Mouse (Mus musculus) hindbrain, embryonic 11.5 days (tissue): ENCODE measurements around the gene Psmd8. TPM values are rescaled to one million over a fixed set of nuclear protein-coding genes. Genes with fewer than 3 reads are reported as not detected.

Source experiments
- ATAC-seq: fragments of 200-750 bp; cut with Nextera tagmentation; 2 replicates; pipeline ENCODE4 v1.8.0; 2017; ENCODE audit warnings: mild to moderate bottlenecking, moderate TSS enrichment, moderate library complexity; ENCODE audit not compliant: low FRiP score
- DNase-seq: peaks from one replicate; pipeline ENCODE4 v3.0.0-alpha.2; 2015; ENCODE audit warnings: low spot score
- H3K27ac ChIP-seq: fragments of 300-500 bp; sonication (generic); 2 replicates; pipeline ENCODE4 v1.5.1; 2014; ENCODE audit warnings: mild to moderate bottlenecking, low read depth, low read length
- H3K27me3 ChIP-seq: fragments of 300-500 bp; sonication (generic); 2 replicates; pipeline ENCODE4 v1.6.1; 2014; ENCODE audit warnings: mild to moderate bottlenecking, low read length, moderate library complexity, mixed read lengths; ENCODE audit not compliant: control insufficient read depth, insufficient read depth
- H3K36me3 ChIP-seq: fragments of 300-500 bp; sonication (generic); 2 replicates; pipeline ENCODE4 v1.6.1; 2014; ENCODE audit warnings: mild to moderate bottlenecking, low read length, moderate library complexity, mixed read lengths; ENCODE audit not compliant: control insufficient read depth, insufficient read depth
- H3K4me1 ChIP-seq: fragments of 300-500 bp; sonication (generic); replicated peaks from 2 replicates; pipeline ENCODE4 v1.6.1; 2014; ENCODE audit warnings: low read length, mixed read lengths; ENCODE audit not compliant: control insufficient read depth, insufficient read depth
- H3K4me2 ChIP-seq: fragments of 300-500 bp; sonication (generic); replicated peaks from 2 replicates; pipeline ENCODE4 v1.6.1; 2014; ENCODE audit warnings: mild to moderate bottlenecking, low read depth, low read length
- H3K4me3 ChIP-seq: fragments of 300-500 bp; sonication (generic); 2 replicates; pipeline ENCODE4 v1.5.1; 2014; ENCODE audit warnings: low read depth, low read length
- H3K9ac ChIP-seq: fragments of 300-500 bp; sonication (generic); 2 replicates; pipeline ENCODE4 v1.6.1; 2014; ENCODE audit warnings: low read depth, low read length
- H3K9me3 ChIP-seq: fragments of 300-500 bp; sonication (generic); 2 replicates; pipeline ENCODE4 v1.6.1; 2016; ENCODE audit warnings: low read length; ENCODE audit not compliant: control insufficient read depth
- WGBS: fragments of 180-500 bp; shearing (Covaris S2); extraction: QIAGEN DNeasy Blood & Tissue Kit; methylation state at CpG from one replicate; pipeline ENCODE4 v1.1.7; 2014; 5-methylcytosine and 5-hydroxymethylcytosine counted together
- polyA plus RNA-seq: library from polyadenylated mRNA; unstranded; fragments of >200 nt; fragmentation: Nextera tagmentation; extraction: Ambion mirVana; gene quantifications from 2 replicates; pipeline ENCODE4 v1.2.1, GENCODE M21; 2014

Gene Psmd8
- polyA plus RNA-seq, 1 experiment from 2014 or later = 343 TPM

- peaks cover 12% of the 10 kb centered on the region for H3K4me1 ChIP-seq
- under 1% methylated on average over 10 of the region's 10 CpGs for WGBS
- H3K9ac ChIP-seq = peak overlapping the region; percentile 70; the same call in 1 of the 2 replicates
- peak; percentile 39 for DNase-seq
- H3K4me3 ChIP-seq = peak overlapping the region; percentile 73
- H3K36me3 ChIP-seq = 0 out of 2 replicates have a peak, but pooled peaks cover 4% of the 10 kb centered on the region
- no peaks in the 10 kb centered on the region for H3K9me3 ChIP-seq
- H3K27ac ChIP-seq = 0 out of 2 replicates have a peak overlapping the region, but pooled peaks have one; percentile 66
- H3K4me2 ChIP-seq = peak overlapping the region; percentile 81
- ATAC-seq = no peak
- H3K27me3 ChIP-seq = peaks cover 25% of the 10 kb centered on the region
These were observed 12.3 kb downstream of the Psmd8 start for GRCm38 (mm10) chr7:29168121-29168695.

DNA sequence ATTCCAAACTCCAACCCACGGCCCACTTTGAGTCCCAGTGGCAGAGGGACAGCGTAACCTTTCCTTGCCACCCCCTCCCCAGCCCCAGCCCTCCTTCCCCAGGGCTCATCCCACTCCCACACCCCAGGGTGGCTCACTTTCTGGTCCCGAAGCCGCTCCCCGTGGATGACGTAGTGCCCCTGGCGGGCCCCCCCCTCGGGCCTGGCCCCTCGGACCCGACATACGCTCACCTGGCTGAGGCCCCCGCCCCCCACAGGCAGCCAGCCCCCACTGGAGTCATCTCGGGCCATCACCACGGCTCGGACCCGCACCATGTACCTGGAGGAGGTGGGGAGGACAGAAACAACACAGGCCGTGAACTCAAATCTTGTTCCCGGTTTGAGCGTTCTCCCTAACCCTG is 12.8 kb downstream of the Psmd8 start:
- Histone ChIP-seq H3K4me1 (peaks cover 12% of the 10 kb centered on the region), H3K9ac (no peak overlapping the region), H3K4me3 (peak overlapping the region; percentile 73), H3K4me2 (peak overlapping the region; percentile 81), H3K9me3 (no peaks in the 10 kb centered on the region), H3K27ac (no peak overlapping the region), H3K36me3 (no peaks in the 10 kb centered on the region), H3K27me3 (peaks cover 20% of the 10 kb centered on the region)
- ATAC-seq (no peak), DNase-seq (no peak)
- 11% methylated on average over 19 of the region's 19 CpGs for WGBS

DNA sequence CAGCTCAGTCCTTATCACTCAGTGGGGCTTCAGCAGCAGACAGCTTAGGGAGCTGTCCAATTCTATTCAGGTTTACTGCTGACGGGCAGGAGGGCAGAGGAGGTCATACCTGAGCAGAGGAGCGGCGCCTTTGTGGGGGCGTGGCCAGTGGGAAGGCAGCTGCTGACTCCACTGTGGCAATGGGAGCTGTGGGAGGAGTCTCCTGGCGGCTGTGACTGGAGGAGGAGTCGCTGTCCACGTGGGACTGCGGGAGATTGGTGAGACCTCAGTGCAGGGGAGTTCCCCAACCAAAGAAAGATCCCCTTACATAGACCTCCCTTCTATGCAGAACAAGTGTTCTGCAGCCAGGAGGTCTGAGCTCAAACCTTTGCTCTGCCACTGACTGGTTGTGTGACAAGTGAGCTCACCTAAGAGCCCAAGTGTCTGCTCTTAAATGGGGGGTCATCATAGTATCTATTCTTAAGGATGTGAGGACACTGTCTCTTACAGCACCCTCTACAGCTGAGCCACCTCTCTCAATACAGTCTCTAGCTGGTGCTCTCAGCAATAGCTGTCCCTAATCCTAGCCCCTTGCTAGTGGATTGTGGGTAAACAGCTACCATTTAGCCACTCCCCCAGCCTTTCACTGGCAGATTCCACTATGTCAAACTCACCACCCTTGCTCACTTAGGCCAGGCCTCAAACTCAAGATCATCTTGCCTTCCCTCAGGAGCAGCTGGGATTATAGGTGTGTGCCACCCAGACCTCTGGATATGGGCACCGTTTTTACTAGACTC is 17.6 kb downstream of the Psmd8 start:
- DNase-seq = no peak
- H3K36me3 ChIP-seq = no peaks in the 10 kb centered on the region
- ATAC-seq = no peak

DNA sequence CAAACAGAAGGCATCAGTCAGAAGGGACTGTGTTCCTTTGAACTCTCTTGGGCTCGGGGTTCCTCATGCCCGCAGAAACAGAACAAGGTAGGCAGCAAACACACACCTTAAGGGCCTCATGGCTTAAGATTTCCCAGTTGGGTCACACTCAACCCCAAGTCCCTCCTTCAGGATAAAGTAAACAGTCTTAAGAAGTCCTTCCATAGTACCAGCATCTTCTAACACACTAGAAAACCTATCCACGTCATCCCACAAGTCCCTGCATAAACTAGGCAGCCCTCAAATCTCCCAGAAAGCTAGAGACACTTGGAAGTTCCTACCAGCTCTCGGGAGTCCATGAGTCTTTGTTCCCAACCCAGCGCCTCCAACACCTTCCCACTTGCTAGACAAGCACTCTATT is 18.2 kb downstream of the Psmd8 start:
- no peaks in the 10 kb centered on the region for H3K9me3 ChIP-seq
- H3K27me3 ChIP-seq = peaks cover 7% of the 10 kb centered on the region; the same call in 1 of the 2 replicates
- no peak overlapping the region for H3K4me2 ChIP-seq
- DNase-seq = no peak
- no peaks in the 10 kb centered on the region for H3K36me3 ChIP-seq
- ATAC-seq = no peak
- no peak overlapping the region for H3K27ac ChIP-seq
- 82% methylated on average over 5 of the region's 5 CpGs for WGBS
- no peaks in the 10 kb centered on the region for H3K4me1 ChIP-seq
- H3K9ac ChIP-seq = no peak overlapping the region
- no peak overlapping the region for H3K4me3 ChIP-seq

More for the DNA sequence above, 17.6 kb downstream of the Psmd8 start:
- H3K27me3 ChIP-seq = peaks cover 7% of the 10 kb centered on the region; the same call in 1 of the 2 replicates
- H3K4me3 ChIP-seq = no peak overlapping the region
- no peaks in the 10 kb centered on the region for H3K9me3 ChIP-seq
- no peaks in the 10 kb centered on the region for H3K4me1 ChIP-seq
- WGBS = 27% methylated on average over 9 of the region's 9 CpGs
- no peak overlapping the region for H3K27ac ChIP-seq
- no peak overlapping the region for H3K4me2 ChIP-seq
- no peak overlapping the region for H3K9ac ChIP-seq

DNA sequence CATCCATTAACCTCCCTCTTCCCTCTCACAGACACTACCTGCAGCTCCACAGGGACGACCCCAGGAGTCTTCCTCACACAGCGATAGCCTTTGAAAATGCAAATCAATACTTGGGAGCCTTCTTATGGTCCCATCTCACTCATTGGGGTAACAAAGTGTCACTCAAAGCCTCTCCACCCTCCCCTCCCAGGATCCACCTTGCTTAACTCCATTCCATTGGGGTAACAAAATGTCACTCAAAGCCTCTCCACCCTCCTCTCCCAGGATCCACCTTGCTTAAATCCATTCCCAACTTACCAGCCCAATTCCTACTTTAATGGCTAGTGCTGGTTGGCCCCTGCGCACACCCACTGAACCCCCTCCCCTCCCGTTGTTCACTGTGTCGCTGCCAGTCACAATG is 22.2 kb downstream of the Psmd8 start:
- ATAC-seq (no peak), DNase-seq (no peak)
- Histone ChIP-seq H3K9ac (no peak overlapping the region), H3K27ac (no peak overlapping the region), H3K27me3 (peaks cover 6% of the 10 kb centered on the region; the same call in 1 of the 2 replicates), H3K4me2 (no peak overlapping the region), H3K9me3 (no peaks in the 10 kb centered on the region), H3K4me3 (no peak overlapping the region), H3K4me1 (no peaks in the 10 kb centered on the region), H3K36me3 (no peaks in the 10 kb centered on the region)
- 0% methylated on average over 5 of the region's 5 CpGs for WGBS

GRCm38 (mm10) chr7:29155838-29156782 is 24.4 kb downstream of the Psmd8 start, which contains the start of gene Fam98c:
TSS of gene Fam98c (minus strand) at chr7:29156234.
- H3K27ac ChIP-seq = peak within 1 kb of the TSS; percentile 72
- DNase-seq = peak; percentile 89

DNA sequence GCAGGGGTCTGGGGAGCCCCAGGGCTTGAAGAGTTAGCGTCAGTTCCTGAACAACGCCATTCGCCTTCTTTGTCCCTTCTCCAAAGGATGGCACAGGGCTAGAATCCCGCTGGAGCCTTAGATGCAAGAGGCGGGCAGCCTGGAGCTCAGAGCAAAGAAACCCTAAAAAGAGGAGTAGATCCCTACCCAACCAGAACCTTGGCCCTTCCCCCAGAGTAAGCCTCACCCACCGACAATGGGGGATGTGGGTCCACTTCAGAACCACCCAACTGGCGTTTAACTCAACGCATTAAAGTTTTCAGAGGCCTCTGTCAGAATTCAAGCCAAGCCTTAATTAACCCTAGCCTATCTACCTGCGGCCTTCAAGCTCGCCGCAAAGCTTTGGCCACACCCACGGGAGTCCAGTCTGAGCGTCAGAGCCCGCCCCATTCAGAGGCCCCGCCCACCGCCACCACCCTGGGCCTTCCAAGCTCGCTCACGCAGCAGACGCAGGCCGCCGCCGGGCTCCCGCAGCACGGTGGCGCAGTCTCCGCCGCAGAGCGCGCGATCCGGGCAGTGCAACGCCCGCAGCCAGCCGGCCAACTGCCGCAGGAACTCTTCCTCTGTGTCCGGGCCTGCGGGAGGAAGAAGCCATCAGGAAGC is 25.2 kb downstream of the Psmd8 start:
- peak; percentile 92 for ATAC-seq
- H3K4me3 ChIP-seq = peak overlapping the region; percentile 69
- no peaks in the 10 kb centered on the region for H3K36me3 ChIP-seq
- peak overlapping the region; percentile 86 for H3K4me2 ChIP-seq
- peaks cover 6% of the 10 kb centered on the region; the same call in 1 of the 2 replicates for H3K27me3 ChIP-seq
- peak; percentile 92 for DNase-seq
- H3K27ac ChIP-seq = peak overlapping the region; percentile 72
- WGBS = 7% methylated on average over 35 of the region's 37 CpGs
- no peaks in the 10 kb centered on the region for H3K4me1 ChIP-seq
- H3K9ac ChIP-seq = peak overlapping the region; percentile 66
- no peaks in the 10 kb centered on the region for H3K9me3 ChIP-seq

More at GRCm38 (mm10) chr7:29155838-29156782, 24.4 kb downstream of the Psmd8 start, which contains the start of gene Fam98c:
- 4% methylated on average over 67 of the region's 68 CpGs for WGBS
- Histone ChIP-seq H3K36me3 (no peaks in the 10 kb centered on the region), H3K4me2 (peak within 1 kb of the TSS; percentile 86), H3K27me3 (peaks cover 6% of the 10 kb centered on the region; the same call in 1 of the 2 replicates), H3K4me3 (peak within 1 kb of the TSS; percentile 69), H3K4me1 (no peaks in the 10 kb centered on the region), H3K9me3 (no peaks in the 10 kb centered on the region), H3K9ac (peak within 1 kb of the TSS; percentile 66)
- peak; percentile 86 for ATAC-seq
